Mouse (Mus musculus): ENCODE results near the gene Cep63.

Cep63 gene

GRCm38 (mm10) chr9:102625983-102626838 is at the start of gene Cep63, which contains the start of gene Anapc13:
Gene Cep63 (minus strand): TSS chr9:102626534.
Gene Anapc13 (plus strand): TSS chr9:102626296.
- peak; percentile 97 for DNase-seq

GRCm38 (mm10) chr9:102675922-102676321 is 49.6 kb upstream of the Cep63 start:
- DNase-seq, result no peak

GRCm38 (mm10) chr9:102673381-102673780 is 47.0 kb upstream of the Cep63 start:
- no peak for DNase-seq

- no peak for DNase-seq
These were observed 42.6 kb upstream of the Cep63 start for GRCm38 (mm10) chr9:102668906-102669305.

GRCm38 (mm10) chr9:102668115-102668514 is 41.8 kb upstream of the Cep63 start:
- DNase-seq, result no peak

- no peak for DNase-seq
These were observed 30.2 kb upstream of the Cep63 start for GRCm38 (mm10) chr9:102656355-102657095.

- DNase-seq, result no peak
These were observed 24.9 kb upstream of the Cep63 start for GRCm38 (mm10) chr9:102651199-102651720.

- DNase-seq, result no peak
These were observed 24.3 kb upstream of the Cep63 start for GRCm38 (mm10) chr9:102650637-102651036.

- no peak for DNase-seq
These were observed 23.7 kb upstream of the Cep63 start for GRCm38 (mm10) chr9:102649917-102650527.

- DNase-seq, result peak; percentile 24
These were observed 20.7 kb upstream of the Cep63 start for GRCm38 (mm10) chr9:102647010-102647409.

GRCm38 (mm10) chr9:102645119-102645695 is 18.9 kb upstream of the Cep63 start:
- DNase-seq, result no peak

GRCm38 (mm10) chr9:102643486-102644101 is 17.3 kb upstream of the Cep63 start:
- DNase-seq, result no peak

- DNase-seq, result no peak
These were observed 16.7 kb upstream of the Cep63 start for GRCm38 (mm10) chr9:102643071-102643485.

- DNase-seq, result no peak
These were observed 15.2 kb upstream of the Cep63 start for GRCm38 (mm10) chr9:102641531-102641930.

- DNase-seq, result no peak
These were observed 13.2 kb upstream of the Cep63 start for GRCm38 (mm10) chr9:102639510-102639909.

- DNase-seq, result no peak
These were observed 12.6 kb upstream of the Cep63 start for GRCm38 (mm10) chr9:102638963-102639362.

GRCm38 (mm10) chr9:102637115-102637514 is 10.8 kb upstream of the Cep63 start:
- no peak for DNase-seq

- peak; percentile 31 for DNase-seq
These were observed 10.2 kb upstream of the Cep63 start for GRCm38 (mm10) chr9:102636553-102636952.

- no peak for DNase-seq
These were observed 8.1 kb upstream of the Cep63 start for GRCm38 (mm10) chr9:102634453-102634852.

GRCm38 (mm10) chr9:102632923-102633537 is 6.7 kb upstream of the Cep63 start:
- peak; percentile 58 for DNase-seq

GRCm38 (mm10) chr9:102632173-102632572 is 5.8 kb upstream of the Cep63 start:
- DNase-seq, result no peak

Measured in right cerebral cortex, adult 18-20 months (tissue).